Mouse (Mus musculus) MEL (cell line): ENCODE measurements at regions not wholly inside any gene's neighbourhood (a gene's known extent, or its start where the extent isn't known, plus 50 kb on each side); places are given as distances from the start of the nearest gene placed in this dataset.
A peak's percentile ranks its signal among the peaks of the same experiment; 100 is the strongest.

ENCODE experiments used
- DNase-seq: peaks from one replicate; pipeline ENCODE4 v3.0.0; 2011; ENCODE audit warnings: low read depth, low spot score
- H3K27ac ChIP-seq: 2 replicates; pipeline ENCODE4 v1.5.1; 2012; ENCODE audit warnings: low read depth, mild to moderate bottlenecking, control low read depth, low read length, moderate library complexity; ENCODE audit not compliant: control insufficient read depth
- H3K27me3 ChIP-seq, 2 experiments: fragments of 150-350 bp in 1 of 2; sonication (generic) in 1 of 2; 2 replicates each; pipeline ENCODE4 v1.6.1; 2012; ENCODE audit warnings: low read length in 2 of 2, mild to moderate bottlenecking in 2 of 2, improper control_type of control experiment in 1 of 2, moderate library complexity in 1 of 2; ENCODE audit not compliant: insufficient read depth in 2 of 2, control insufficient read depth in 1 of 2
- H3K36me3 ChIP-seq, 2 experiments: 2 replicates each; pipeline ENCODE4 v1.6.1; 2012 to 2014; ENCODE audit warnings: low read length in 2 of 2, improper control_type of control experiment in 1 of 2, inconsistent platforms in 1 of 2, mild to moderate bottlenecking in 1 of 2; ENCODE audit not compliant: insufficient read depth in 2 of 2, control insufficient read depth in 1 of 2
- H3K4me1 ChIP-seq, 2 experiments: fragments of 150-350 bp in 1 of 2; sonication (generic) in 1 of 2; 2 replicates each; pipeline ENCODE4 v1.6.1; 2012; ENCODE audit warnings: low read length in 2 of 2, improper control_type of control experiment in 1 of 2, mild to moderate bottlenecking in 1 of 2; ENCODE audit not compliant: insufficient read depth in 2 of 2, control insufficient read depth in 1 of 2
- H3K4me3 ChIP-seq, 2 experiments: fragments of 150-350 bp in 1 of 2; sonication (generic) in 1 of 2; 2 replicates each; pipeline ENCODE4 v1.5.1; 2012; ENCODE audit warnings: low read depth in 2 of 2, low read length in 2 of 2, mild to moderate bottlenecking in 2 of 2, moderate library complexity in 2 of 2, control low read depth in 1 of 2, improper control_type of control experiment in 1 of 2; ENCODE audit not compliant: control insufficient read depth in 1 of 2, insufficient read depth in 1 of 2
- H3K79me2 ChIP-seq: 2 replicates; pipeline ENCODE4 v1.6.1; 2012; ENCODE audit warnings: mild to moderate bottlenecking, low read length, moderate library complexity; ENCODE audit not compliant: control insufficient read depth, poor library complexity, insufficient read depth
- H3K9ac ChIP-seq: 2 replicates; pipeline ENCODE4 v1.6.1; 2012; ENCODE audit warnings: low read depth, mild to moderate bottlenecking, control low read depth, low read length, moderate library complexity; ENCODE audit not compliant: control insufficient read depth, poor library complexity, severe bottlenecking
- H3K9me3 ChIP-seq: fragments of 150-350 bp; sonication (generic); replicated peaks from 2 replicates; pipeline ENCODE4 v1.6.1; 2012; ENCODE audit warnings: mild to moderate bottlenecking, low read length, improper control_type of control experiment, moderate library complexity; ENCODE audit not compliant: insufficient read depth
- BHLHE40 ChIP-seq: IDR thresholded peaks from 2 replicates; pipeline ENCODE4 v1.6.1; 2012; ENCODE audit warnings: low read depth, mild to moderate bottlenecking, inconsistent platforms, low read length, improper control_type of control experiment, borderline replicate concordance
- CTCF ChIP-seq, 3 experiments: IDR thresholded peaks in 2 of 3; conservative IDR thresholded peaks in 1 of 3; 2 replicates each; pipeline ENCODE4 v1.5.1; 2011 to 2012; ENCODE audit warnings: low read length in 3 of 3, low read depth in 2 of 3, mild to moderate bottlenecking in 2 of 3, improper control_type of control experiment in 1 of 3, inconsistent platforms in 1 of 3, mixed read lengths in 1 of 3, moderate library complexity in 1 of 3; ENCODE audit not compliant: control insufficient read depth in 1 of 3, insufficient read depth in 1 of 3, poor library complexity in 1 of 3, severe bottlenecking in 1 of 3
- E2F4 ChIP-seq: IDR thresholded peaks from 2 replicates; pipeline ENCODE4 v1.6.1; 2011; ENCODE audit warnings: low read depth, low read length, improper control_type of control experiment, borderline replicate concordance
- EP300 ChIP-seq, 2 experiments: IDR thresholded peaks; 2 replicates each; pipeline ENCODE4 v1.6.1; 2011; ENCODE audit warnings: improper control_type of control experiment in 2 of 2, low read length in 2 of 2, low read depth in 1 of 2, mild to moderate bottlenecking in 1 of 2
- GABPA ChIP-seq: IDR thresholded peaks from 2 replicates; pipeline ENCODE4 v1.6.1; 2012; ENCODE audit warnings: low read depth, mild to moderate bottlenecking, inconsistent platforms, low read length, improper control_type of control experiment, moderate library complexity
- HCFC1 ChIP-seq: IDR thresholded peaks from 2 replicates; pipeline ENCODE4 v1.6.1; 2012; ENCODE audit warnings: low read depth, mild to moderate bottlenecking, inconsistent platforms, low read length, improper control_type of control experiment, moderate library complexity
- JUND ChIP-seq: IDR thresholded peaks from 2 replicates; pipeline ENCODE4 v1.6.1; 2011; ENCODE audit warnings: low read depth, mild to moderate bottlenecking, improper control_type of control experiment, low read length
- MAZ ChIP-seq: IDR thresholded peaks from 2 replicates; pipeline ENCODE4 v1.6.1; 2012; ENCODE audit warnings: low read depth, mild to moderate bottlenecking, inconsistent platforms, low read length, improper control_type of control experiment
- MEF2A ChIP-seq: IDR thresholded peaks from 2 replicates; pipeline ENCODE4 v1.6.1; 2014; ENCODE audit warnings: low read depth, mild to moderate bottlenecking, inconsistent platforms, low read length, improper control_type of control experiment; ENCODE audit not compliant: poor library complexity, insufficient replicate concordance, severe bottlenecking; ENCODE audit errors: extremely low read depth
- MXI1 ChIP-seq: IDR thresholded peaks from 2 replicates; pipeline ENCODE4 v1.6.1; 2011; ENCODE audit warnings: mild to moderate bottlenecking, low read depth, low read length, improper control_type of control experiment
- MYC ChIP-seq: IDR thresholded peaks from 2 replicates; pipeline ENCODE4 v1.6.1; 2011; ENCODE audit warnings: low read depth, mild to moderate bottlenecking, low read length, improper control_type of control experiment, moderate library complexity
- NELFE ChIP-seq: IDR thresholded peaks from 2 replicates; pipeline ENCODE4 v1.6.1; 2011; ENCODE audit warnings: low read depth, low read length, improper control_type of control experiment
- POLR2AphosphoS2 ChIP-seq: IDR thresholded peaks from 2 replicates; pipeline ENCODE4 v1.6.1; 2011; ENCODE audit warnings: low read length, improper control_type of control experiment
- SIN3A ChIP-seq: IDR thresholded peaks from 2 replicates; pipeline ENCODE4 v1.6.1; 2012; ENCODE audit warnings: low read length, improper control_type of control experiment, inconsistent platforms
- SMC3 ChIP-seq: IDR thresholded peaks from 2 replicates; pipeline ENCODE4 v1.6.1; 2011; ENCODE audit warnings: low read depth, low read length, improper control_type of control experiment
- TCF12 ChIP-seq: IDR thresholded peaks from 2 replicates; pipeline ENCODE4 v1.6.1; 2014; ENCODE audit warnings: low read depth, mild to moderate bottlenecking, inconsistent platforms, low read length, improper control_type of control experiment, moderate library complexity
- UBTF ChIP-seq: IDR thresholded peaks from 2 replicates; pipeline ENCODE4 v1.6.1; 2012; ENCODE audit warnings: low read depth, mild to moderate bottlenecking, inconsistent platforms, low read length, improper control_type of control experiment, moderate library complexity, borderline replicate concordance; ENCODE audit not compliant: insufficient read depth
- USF1 ChIP-seq: IDR thresholded peaks from 2 replicates; pipeline ENCODE4 v1.6.1; 2014; ENCODE audit warnings: low read depth, mild to moderate bottlenecking, inconsistent platforms, low read length, improper control_type of control experiment, moderate library complexity
- USF2 ChIP-seq, 2 experiments: IDR thresholded peaks; 2 replicates each; pipeline ENCODE4 v1.6.1; 2011 to 2012; ENCODE audit warnings: improper control_type of control experiment in 2 of 2, low read length in 2 of 2, borderline replicate concordance in 1 of 2, inconsistent platforms in 1 of 2, low read depth in 1 of 2, mild to moderate bottlenecking in 1 of 2; ENCODE audit not compliant: insufficient read depth in 1 of 2
- ZMIZ1 ChIP-seq: IDR thresholded peaks from 2 replicates; pipeline ENCODE4 v1.6.1; 2012; ENCODE audit warnings: low read depth, mild to moderate bottlenecking, inconsistent platforms, low read length, improper control_type of control experiment, moderate library complexity
- ZNF384 ChIP-seq: IDR thresholded peaks from 2 replicates; pipeline ENCODE4 v1.6.1; 2012; ENCODE audit warnings: low read depth, mild to moderate bottlenecking, inconsistent platforms, low read length, improper control_type of control experiment

DNA sequence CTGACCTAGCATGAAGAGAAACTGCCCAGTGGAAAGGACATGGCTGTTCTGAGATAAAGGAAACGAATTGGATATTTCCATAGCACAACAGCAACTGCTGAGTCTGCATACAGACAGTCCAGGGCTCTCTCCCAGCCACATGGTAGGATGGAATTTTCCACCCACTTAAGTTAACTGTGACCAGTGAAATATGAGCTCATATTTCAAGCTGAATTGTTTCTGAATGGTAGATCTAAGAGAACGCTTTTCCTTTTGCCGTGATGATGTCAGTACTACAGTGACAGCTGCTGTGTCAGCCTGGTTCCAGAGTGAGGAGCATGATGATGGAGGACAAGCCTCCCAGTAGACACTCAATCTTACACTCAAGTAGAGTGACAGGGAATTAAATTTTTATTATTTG, 231.9 kb upstream of the Zfp462 start:
- H3K4me3 ChIP-seq: no peak overlapping the region
- no peak overlapping the region for H3K27ac ChIP-seq
- no peak overlapping the region for H3K9ac ChIP-seq
- H3K27me3 ChIP-seq: no peaks in the 10 kb centered on the region
- no peak for DNase-seq
- no peak for TF ChIP-seq CTCF (IDR thresholded peaks at IDR 0.05 in 2 of 3, conservative IDR thresholded peaks at IDR 0.05 in 1 of 3; ENCODE audit: control insufficient read depth in 1 of 3, insufficient read depth in 1 of 3, low read depth in 2 of 3, low read length in 3 of 3, poor library complexity in 1 of 3, severe bottlenecking in 1 of 3)
- no peak for TF ChIP-seq MXI1
- TF ChIP-seq POLR2AphosphoS2: no peak
- TF ChIP-seq USF2 (IDR thresholded peaks at IDR 0.05; ENCODE audit: borderline replicate concordance in 1 of 2, insufficient read depth in 1 of 2, low read depth in 1 of 2, low read length in 2 of 2): no peak
- no peak for TF ChIP-seq EP300 (IDR thresholded peaks at IDR 0.05; ENCODE audit: low read depth in 1 of 2, low read length in 2 of 2)
- no peak for TF ChIP-seq NELFE
- no peak for TF ChIP-seq GABPA
- no peaks in the 10 kb centered on the region for H3K4me1 ChIP-seq
- H3K79me2 ChIP-seq: no peaks in the 10 kb centered on the region
- H3K9me3 ChIP-seq: no peaks in the 10 kb centered on the region
- no peaks in the 10 kb centered on the region for H3K36me3 ChIP-seq

DNA sequence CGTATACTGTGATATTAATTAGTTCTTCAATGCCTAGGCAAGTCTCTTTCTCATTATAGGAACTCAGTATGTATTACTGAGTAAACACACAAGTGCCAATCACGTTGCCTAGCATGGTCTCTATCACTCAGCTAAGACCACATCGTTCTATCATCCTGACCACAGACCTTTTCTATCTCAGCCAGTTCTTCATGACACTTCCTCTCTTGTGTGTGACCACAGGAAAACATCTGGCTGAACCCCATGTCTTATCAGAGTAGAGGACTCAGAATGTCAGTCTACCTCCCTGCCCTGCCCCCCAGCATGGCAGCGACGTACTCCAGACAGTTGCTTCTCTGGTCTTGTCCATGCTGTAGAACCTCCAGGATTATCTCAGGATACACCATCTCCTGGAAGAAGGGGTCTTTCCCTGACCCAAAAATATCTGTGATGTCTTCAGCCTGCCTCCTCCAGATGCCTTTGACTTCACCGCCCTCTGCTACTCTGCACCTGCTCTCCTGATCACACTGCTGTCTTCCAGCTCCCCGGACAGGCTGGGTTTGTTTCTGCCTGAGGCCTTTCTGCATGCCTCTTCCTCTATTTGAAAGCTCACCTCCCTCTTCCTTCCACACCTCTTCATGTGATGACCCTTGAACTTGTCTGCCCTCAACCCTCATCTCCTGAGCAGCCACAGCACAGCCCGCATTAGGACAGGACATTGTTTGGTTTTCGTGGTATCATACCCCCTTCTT, 230.1 kb upstream of the Zfp462 start:
- peak; percentile 32 for DNase-seq
- peak in 1 of 2 experiments; percentile 27; a peak in 1 of 4 replicates for TF ChIP-seq EP300 (IDR thresholded peaks at IDR 0.05; ENCODE audit: low read depth in 1 of 2, low read length in 2 of 2)
- no peak for TF ChIP-seq MYC
- Histone ChIP-seq H3K36me3 (no peaks in the 10 kb centered on the region), H3K9me3 (no peaks in the 10 kb centered on the region), H3K4me3 (no peak overlapping the region), H3K79me2 (no peaks in the 10 kb centered on the region), H3K9ac (no peak overlapping the region), H3K27me3 (no peaks in the 10 kb centered on the region), H3K4me1 (no peaks in the 10 kb centered on the region), H3K27ac (no peak overlapping the region)

DNA sequence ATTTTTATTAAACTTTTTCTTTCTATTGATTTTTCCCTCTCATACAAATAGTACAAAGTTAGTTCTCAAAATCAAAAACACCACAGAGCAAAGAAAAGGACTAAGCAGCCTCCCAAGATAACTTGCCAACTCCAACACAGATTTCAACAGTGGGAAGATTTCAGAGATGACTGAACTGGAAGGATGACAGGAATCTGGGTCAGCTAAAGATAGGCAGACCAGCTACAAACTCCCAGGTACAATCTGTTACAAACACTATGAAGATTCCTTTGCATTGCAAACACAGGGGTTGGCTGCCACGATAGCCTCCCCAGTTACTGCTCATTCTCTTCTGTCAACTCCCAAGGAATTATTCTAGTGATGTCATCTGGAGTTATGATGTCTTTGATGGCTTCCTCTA, 226.8 kb upstream of the Zfp462 start:
- TF ChIP-seq ZMIZ1 (no peak), MXI1 (no peak), EP300 (IDR thresholded peaks at IDR 0.05; ENCODE audit: low read depth in 1 of 2, low read length in 2 of 2) (no peak), MEF2A (no peak), SIN3A (no peak), POLR2AphosphoS2 (no peak), UBTF (no peak), MAZ (no peak), USF1 (no peak), E2F4 (no peak), BHLHE40 (no peak), GABPA (no peak), SMC3 (no peak), JUND (no peak), HCFC1 (no peak), ZNF384 (no peak), TCF12 (no peak)

More for the DNA sequence above, 226.8 kb upstream of the Zfp462 start:
- no peaks in the 10 kb centered on the region for H3K9me3 ChIP-seq
- H3K27ac ChIP-seq: no peak overlapping the region
- no peaks in the 10 kb centered on the region for H3K27me3 ChIP-seq
- no peak overlapping the region for H3K4me3 ChIP-seq
- no peak overlapping the region for H3K9ac ChIP-seq
- no peak for DNase-seq
- no peaks in the 10 kb centered on the region for H3K79me2 ChIP-seq
- H3K4me1 ChIP-seq: no peaks in the 10 kb centered on the region
- no peaks in the 10 kb centered on the region for H3K36me3 ChIP-seq
